ENCODE assay signal across 7 mouse cellular contexts in the genomic region with DNA sequence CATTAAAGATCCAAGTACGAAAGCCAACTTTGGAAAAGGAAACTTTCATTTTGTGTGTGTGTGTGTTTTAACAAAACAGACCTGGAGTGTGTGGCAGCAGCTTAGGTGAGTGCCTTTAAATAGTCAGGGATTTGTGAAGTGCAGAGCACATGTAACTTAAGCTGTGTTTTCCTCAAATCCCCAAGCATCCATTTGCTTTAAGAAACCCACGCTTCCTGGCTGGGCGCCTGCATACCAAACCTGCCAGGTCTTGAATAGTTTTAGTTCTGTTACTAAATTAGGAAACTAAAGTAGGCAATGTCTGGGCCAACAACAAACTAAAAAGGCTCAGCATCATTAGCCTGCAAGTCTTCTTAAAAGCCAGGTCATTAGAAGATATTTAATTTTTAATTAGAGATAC. TPM values are rescaled to one million over a fixed set of nuclear protein-coding genes. Genes with fewer than 3 reads are reported as not detected.
DNase-seq lines count a peak whose midpoint lies in the region.

No protein-coding gene starts in this region.

- DNase-seq in 3134 (ENCODE audit: extremely low read depth, insufficient read length, low spot score) (peak; percentile 25), 3T3-L1 (ENCODE audit: low read depth, low spot score) (peak; percentile 71)
- DNase-seq in gastrocnemius, postnatal 25 days, result peak; percentile 55
- DNase-seq in left cerebral cortex, adult 18-20 months (ENCODE audit: low spot score in 2 of 2), result peak; percentile 66 to 71
- DNase-seq in skeletal muscle tissue, adult 2 months (ENCODE audit: low read depth, low spot score), result peak; percentile 57
- no peak for DNase-seq in cerebellum, adult 9-11 months
- no peak for DNase-seq in thymus, postnatal 0 days (ENCODE audit: low spot score)

RNA-seq across cellular contexts. Expression of a gene that starts 47.0 kb away (rescaled TPM):
- total RNA-seq in gastrocnemius, postnatal 25 days (2021), result 10 to 100 TPM; 19.2 to 25.1 TPM
- total RNA-seq in left cerebral cortex, adult 18-20 months (2021), result 10 to 100 TPM; 28.2 to 32.2 TPM
- polyA plus RNA-seq in thymus, postnatal 0 days (2015; fragmentation: Nextera tagmentation; extraction: Ambion mirVana), result 23.9 and 24.3 TPM in 2 replicates

RNA-seq across cellular contexts. Expression of a gene that starts 49.2 kb away (rescaled TPM):
- total RNA-seq in gastrocnemius, postnatal 25 days (2021), result 10 to 100 TPM; 17.1 to 21.7 TPM
- total RNA-seq in left cerebral cortex, adult 18-20 months (2021), result 1 to 10 TPM; 4.9 to 7.9 TPM
- polyA plus RNA-seq in thymus, postnatal 0 days (2015; fragmentation: Nextera tagmentation; extraction: Ambion mirVana), result 14.7 and 16.1 TPM in 2 replicates

Comparison
In these comparisons a context has a peak if more than half of its experiments do, and no peak if none do; other contexts are left out.
1. DNase-seq: peak in 3134 (single experiment), 3T3-L1 (single experiment), gastrocnemius, postnatal 25 days (single experiment), left cerebral cortex, adult 18-20 months (2 of 2) and skeletal muscle tissue, adult 2 months (single experiment); none in cerebellum, adult 9-11 months (single experiment) and thymus, postnatal 0 days (single experiment).